Mouse (Mus musculus) brain, embryonic 14.5 days (tissue): ENCODE data around the gene Vdr.

Experiments
- CTCF ChIP-seq: fragments of 200-500 bp; IDR thresholded peaks from 2 replicates; pipeline ENCODE4 v1.5.1; 2012; ENCODE audit warnings: inconsistent platforms, mild to moderate bottlenecking, moderate library complexity, borderline replicate concordance; ENCODE audit not compliant: insufficient read depth, insufficient read length; ENCODE audit errors: extremely low read depth
- POLR2A ChIP-seq: fragments of 200-500 bp; IDR thresholded peaks from 2 replicates; pipeline ENCODE4 v1.6.1; 2012; ENCODE audit warnings: mild to moderate bottlenecking, inconsistent platforms, borderline replicate concordance; ENCODE audit not compliant: poor library complexity, insufficient read depth, insufficient read length, severe bottlenecking; ENCODE audit errors: extremely low read depth

DNA sequence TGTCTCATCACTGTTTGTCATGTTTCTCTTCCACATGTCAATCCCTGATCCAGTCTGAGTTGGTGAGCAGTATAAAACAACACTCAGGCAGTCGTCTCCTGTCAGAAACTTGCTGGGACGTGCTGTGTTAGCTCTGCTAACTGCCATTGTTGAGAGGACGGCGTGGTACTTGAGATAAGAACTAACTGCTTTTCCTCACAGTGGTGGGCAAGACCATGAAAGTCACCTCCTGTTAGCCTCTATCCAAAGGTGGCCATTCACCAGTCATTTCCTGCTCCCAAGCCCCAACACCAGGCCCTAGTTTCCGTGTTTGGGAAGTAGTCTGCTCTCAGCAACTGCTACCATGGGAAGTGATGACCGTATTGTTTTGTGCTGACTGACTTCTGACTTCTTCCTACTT is 45.3 kb downstream of the Vdr start:
- no peak for TF ChIP-seq CTCF
- no peak for TF ChIP-seq POLR2A
